Mouse (Mus musculus) layer of hippocampus, adult 9-11 months (tissue): ENCODE results near the gene Uqcr10.
A peak's percentile ranks its signal among the peaks of the same experiment; 100 is the strongest.

Experiments
- DNase-seq: peaks from one replicate; pipeline ENCODE4 v3.0.0; 2022

Uqcr10 gene

DNA sequence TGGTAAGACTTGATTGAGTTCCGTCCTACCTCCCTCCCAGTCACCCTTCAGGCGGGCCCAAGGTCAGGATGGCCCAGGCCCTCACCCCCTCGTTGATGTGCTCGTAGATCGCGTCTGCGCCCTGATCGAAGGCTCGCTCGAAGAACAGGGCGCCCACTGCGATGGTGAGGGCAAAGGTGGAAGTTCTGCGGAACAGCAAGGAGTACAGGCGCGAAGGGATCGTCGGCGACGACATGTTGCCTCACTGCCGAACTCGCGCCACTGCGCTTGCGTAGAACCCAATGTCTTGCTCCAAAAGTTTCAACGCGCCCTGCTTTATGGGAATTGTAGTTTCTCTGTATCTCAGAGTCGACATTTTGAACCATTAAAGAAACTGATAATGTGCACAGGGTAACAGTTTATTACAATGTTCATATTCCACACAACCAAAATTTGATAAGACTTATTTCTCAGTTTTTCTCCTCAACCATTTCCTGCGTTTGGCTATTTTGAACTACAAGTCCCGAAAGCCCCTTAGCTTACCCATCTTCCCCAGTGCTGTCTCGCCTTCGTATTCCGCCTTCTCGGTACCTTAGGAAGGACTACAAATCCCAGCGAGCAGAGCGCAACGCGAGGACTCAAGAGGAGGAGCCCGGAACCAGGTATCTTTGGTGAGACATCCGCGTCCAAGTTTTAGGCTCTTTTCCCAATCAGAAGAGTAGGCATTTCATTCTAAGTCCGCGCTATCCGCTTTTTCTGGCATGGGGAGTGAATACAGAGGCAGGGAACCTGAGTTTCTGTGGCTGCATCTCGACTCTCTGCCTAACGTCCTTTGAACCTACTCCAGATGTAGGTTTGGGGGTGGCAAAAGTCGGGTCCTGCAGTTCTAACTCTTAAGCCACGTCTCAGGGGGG is at the start of gene Uqcr10, which contains the start of gene Zmat5:
TSS of gene Uqcr10 (minus strand) at position 271 of the 893 bp plus-strand sequence.
TSS of gene Zmat5 (plus strand) at position 607 of the 893 bp plus-strand sequence.
- peak; percentile 96 for DNase-seq

DNA sequence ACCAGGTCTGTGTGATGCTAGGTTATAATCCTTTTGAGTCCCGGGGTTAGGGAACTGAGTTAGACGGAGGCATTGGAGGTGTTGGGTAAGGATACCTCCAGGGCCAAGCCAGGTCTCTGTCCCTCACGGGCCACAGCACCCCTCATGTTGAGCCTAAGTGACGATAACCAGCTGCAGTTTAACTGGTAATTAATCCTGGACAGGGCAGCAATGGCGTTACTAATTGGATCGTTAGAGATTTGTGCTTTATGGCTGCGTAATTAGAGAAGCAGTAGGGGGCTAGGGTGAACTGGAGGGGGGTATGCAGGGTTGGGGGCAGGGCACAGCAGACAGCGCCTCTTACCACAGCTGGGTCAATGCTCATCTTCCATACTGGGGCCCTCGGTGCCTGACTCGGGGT is 48.7 kb upstream of the Uqcr10 start:
- DNase-seq, result no peak

DNA sequence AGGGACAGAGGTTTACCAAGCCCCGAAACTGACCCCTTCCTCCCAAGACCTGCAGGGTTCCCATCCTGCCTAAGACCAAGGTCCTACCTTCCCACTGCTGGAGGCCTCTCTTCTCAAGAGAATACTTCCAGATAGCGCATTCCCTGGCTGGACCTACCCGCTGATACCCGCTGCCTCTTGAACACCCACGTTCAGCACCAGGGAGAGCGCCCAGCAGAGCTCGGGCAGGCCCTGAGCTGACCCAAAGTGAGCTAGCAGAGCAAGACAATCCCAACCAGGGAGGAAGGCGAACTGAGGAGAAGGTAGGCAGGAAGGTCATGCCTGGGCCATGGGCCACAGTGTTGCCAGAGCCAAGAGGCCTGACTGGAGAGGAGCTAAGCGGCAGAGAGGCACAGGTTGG is 46.1 kb upstream of the Uqcr10 start:
- DNase-seq, result no peak

DNA sequence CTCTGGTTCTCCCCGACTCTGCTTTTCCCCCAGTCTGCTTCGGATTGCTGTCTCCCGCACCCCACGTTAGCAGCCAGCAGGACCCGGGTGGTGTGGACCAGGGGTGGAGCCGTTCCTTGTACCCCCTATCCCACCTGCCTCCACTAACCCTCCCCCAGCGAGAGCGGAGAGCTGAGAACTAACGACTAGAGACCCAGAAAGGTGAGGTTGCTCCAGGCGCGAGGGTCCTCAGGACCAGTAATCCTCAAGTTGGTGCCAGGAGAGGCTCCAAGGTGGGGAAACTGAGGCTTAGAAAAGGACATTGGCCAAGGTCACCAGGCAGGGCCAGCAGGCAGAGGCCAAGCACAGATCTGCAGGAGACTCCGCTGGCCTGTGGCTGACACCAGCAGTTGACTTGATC is 43.1 kb upstream of the Uqcr10 start:
- no peak for DNase-seq

DNA sequence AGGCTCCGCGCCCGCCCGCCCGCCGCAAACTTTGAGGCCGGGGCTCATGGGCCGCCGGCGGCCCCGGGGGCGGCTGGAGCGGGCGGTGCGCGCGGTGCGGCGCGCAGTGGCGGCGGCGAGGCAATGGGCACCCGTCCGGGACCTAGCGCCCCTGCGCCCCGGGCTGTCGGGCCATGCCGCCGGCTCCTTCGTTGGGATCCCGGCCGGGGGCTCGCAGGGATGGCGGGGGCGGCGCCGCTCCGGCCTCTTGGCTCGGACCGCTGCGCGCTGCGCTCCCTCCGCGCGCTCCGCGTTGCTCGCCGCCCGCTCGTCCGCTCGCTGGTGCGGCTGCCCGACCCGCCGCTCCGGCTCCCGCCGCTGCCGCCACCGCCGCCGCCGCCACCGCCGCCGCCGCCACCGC is 42.6 kb upstream of the Uqcr10 start, which contains the start of gene Cabp7:
TSS of gene Cabp7 (minus strand) at position 46 of the 400 bp plus-strand sequence.
- DNase-seq, result no peak

DNA sequence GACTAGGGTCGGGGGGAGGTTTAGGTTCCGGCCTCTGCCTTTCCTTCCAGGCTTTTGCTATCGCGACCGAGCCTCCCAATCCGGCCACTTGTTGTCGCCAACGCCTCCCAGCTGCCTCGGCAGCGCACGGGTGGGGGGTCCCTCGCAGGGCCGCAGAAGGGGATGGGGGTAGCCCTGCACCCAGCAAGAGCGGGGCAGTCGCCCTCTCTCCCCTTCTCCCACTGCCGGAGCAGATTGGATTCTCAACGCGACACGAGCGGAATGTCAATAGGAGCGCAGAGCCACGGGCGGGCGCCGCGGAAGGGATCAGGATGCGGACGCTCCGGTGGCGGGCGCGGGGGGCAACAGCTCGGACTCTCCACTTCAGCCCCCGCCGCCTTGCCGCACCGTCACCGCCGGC is 41.8 kb upstream of the Uqcr10 start:
- no peak for DNase-seq

DNA sequence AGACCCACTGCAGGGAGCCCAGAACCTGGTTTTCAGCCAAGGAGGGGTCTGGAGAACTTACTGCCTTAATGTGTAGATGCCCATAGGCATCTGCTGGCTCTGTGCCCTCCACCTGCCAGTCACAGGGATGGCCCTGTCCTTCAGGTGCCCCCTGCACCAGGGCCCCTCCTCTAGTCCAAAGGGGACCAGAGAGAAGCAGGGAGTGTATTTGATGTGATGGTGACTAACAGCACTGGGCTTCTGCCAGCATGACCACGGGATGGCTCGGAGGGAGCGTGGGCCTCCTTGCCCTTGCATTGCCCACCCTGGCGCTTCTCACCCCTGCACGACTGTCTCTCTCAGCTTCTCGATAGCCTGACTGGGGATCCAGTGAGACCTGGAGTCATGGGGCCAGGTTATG is 40.5 kb upstream of the Uqcr10 start:
- no peak for DNase-seq

DNA sequence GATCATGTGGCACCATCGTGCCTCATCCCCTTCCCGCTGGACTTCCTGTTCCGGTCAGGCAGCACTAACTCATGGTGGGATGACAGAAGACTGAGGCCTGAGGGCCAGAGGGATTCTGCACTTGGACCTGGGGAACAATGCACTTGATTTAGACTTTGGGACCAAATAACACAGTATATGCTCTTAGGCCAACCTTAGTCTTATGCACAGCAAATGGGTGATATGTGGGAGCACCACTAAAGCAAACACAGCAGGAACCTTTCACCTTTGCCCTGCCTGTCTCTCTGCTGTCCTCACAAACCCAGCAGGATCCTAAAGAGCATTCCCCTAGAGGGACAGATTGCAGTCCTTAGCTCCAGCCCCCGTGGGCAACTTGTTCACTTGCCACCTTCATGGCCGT is 36.6 kb upstream of the Uqcr10 start:
- DNase-seq, result no peak

DNA sequence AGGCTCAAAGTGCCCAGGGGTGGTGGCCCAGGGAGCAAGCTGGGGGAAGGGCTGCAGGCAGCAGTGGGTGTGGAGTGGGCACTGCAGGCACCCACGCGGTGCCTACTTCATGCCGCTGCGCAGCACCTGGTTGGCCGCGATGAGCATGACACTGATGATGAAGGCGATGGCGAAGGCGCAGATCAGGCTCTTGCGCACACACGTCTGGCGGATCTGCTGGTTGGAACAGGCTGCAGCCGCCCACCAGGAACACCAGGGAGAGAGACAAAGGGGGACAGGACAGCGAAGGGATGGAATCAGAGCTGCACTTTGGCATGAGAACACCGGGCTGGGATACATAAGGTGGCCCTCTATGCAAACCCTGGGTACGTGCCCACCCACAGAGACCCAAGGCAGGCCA is 34.6 kb upstream of the Uqcr10 start:
- DNase-seq, result peak; percentile 64

DNA sequence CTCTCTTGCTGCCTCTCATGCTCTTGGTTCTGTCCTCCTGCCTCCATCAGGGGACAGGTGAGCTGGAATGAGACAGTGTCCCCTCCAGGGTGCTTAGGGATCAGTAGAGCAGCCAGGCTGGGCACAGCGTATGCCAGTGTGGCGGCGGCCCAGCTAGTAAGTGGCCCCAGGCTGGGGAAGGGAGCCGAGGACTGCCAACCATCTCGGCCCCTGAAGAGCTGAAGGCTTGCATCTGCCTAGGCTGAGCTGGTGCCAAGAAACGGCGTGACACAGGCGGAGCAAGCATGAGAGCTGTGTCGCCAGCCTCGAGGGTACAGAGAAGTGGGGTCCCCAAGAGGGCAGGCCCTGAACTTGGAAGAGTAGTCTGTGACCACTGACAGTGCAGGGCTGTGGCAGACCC is 33.5 kb upstream of the Uqcr10 start:
- peak; percentile 57 for DNase-seq

DNA sequence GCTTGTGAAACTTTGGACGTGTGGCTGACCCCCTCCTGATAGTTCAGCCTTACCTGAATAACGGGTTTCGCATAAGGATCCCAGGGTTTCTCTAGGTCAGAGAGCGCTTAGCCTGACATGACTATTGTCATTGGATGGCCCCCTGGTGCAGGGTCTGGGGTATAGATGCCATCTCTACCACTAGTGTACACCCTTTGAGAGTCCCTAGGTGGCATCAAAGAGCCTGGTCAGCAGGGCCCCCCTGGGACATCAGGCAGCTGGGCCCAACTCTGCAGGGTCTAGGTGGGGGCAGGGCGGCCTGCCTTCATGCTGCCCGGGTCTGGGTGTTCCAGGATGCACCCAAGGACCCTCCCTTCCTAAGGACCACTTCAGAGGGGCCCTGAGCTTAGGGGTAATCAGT is 32.2 kb upstream of the Uqcr10 start:
- no peak for DNase-seq

DNA sequence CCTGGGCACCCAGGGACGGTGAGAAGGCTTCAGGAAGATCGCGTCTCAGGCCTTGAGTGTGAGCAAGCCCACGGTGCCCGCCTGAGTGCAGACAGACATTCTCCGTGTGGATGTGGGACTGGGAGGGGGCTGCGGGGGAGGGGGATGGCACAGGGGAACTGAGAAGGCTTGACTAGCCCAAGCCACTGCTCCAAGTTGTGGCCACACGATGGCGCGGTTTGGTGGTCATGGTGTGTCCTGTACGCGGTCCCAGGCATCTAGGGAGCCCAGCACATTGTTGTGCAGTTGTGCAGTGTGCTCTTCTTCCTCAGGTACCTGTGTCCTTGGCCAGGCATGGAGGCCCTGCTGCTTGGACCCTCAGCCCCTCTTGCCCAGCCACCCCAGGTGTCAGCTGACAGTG is 30.0 kb upstream of the Uqcr10 start:
- no peak for DNase-seq

DNA sequence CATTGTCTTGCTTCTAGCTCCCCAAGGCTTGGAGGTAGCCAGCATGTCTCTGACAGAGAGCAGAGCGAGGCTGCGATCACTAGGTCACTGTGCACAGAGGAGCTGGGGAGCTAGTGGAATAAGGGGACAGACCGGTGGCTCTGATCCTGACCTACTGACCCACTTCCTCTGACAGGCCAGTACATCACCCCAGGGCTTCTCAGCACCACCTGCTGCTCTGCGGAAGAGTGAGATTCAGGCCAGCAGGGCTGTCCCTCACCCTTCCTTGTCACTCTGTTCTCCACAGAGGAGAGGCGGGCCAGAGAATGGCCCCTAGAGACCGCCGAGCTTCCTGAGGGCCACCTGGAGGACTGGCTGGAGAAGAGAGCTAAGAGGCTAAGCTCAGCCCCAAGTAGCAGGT is 27.6 kb upstream of the Uqcr10 start:
- no peak for DNase-seq

DNA sequence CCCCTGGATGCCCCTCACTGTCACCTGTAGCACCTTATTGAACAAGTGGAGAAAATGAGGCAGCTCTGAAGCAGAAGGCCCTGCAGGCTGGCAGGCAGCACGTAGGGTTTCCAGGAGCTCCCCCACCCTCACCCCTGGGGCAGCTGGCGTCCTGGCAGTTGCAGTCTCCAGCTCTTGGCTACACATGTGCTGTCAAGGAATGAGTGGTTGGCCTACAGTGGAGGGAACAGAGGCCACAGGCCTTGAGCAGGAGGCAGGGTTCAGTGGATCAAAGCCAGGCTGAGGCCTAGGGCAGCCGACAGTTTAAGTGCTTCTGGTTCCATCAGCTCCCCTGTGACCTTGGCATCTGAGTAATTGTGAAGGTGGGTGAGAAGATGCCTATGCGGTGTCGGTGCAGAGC is 26.8 kb upstream of the Uqcr10 start:
- DNase-seq, result no peak

DNA sequence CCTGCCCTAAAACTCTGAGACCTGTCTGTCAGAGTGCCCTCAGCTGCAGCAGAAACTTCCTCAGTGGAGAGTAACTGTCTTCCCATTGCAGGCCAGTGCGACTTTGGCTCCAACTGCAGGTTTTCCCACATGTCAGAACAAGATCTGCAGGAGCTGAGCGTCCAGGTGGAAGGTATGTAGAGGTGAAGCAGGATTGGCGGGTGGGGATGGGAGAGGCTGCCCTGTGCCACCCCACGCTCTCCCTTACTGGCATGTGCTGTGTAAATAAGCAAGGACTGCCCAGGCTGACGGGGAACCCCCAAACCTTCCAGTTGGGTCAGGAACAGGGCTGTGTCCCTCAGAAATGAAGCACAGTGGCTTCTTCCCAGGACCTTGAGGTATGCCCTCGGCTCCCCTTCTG is 26.0 kb upstream of the Uqcr10 start:
- DNase-seq, result no peak

DNA sequence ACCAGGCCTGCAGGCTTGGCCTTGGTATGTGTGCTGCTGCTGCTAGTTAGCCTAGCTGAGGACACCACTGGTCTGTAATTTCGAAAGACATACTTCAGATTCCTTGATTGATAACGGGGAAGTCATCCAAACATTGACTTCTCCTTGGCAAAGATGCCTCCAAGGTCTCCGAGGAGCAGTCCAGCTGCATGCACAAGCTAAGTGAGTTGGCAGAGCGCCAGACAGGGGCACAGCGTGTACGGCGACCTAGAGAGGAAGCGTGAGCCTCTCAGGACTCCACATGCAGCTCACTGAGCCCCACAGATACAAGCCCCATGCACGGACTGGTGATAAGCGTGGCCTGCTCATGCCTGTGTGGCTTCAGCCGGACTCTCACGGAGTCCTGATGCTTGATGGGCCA is 25.5 kb upstream of the Uqcr10 start:
- no peak for DNase-seq

DNA sequence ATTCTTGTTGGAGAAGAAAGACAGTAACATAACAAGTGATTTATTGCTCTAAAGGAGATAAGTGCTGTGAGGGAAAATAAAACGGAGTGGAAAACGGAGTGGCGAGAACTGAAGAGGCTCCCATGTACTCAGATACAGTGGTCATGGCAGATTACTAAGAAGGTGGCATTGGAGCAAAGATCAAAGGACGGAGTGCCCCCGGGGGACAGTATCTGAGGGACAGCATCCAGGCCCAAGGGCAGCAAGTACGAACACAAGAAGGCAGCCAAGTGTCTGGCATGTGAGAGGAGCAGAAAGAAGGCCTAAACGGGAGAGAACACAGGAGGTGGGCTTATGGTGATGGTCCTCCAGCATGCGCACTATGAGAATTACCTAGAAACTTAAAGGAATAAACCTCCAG is 17.6 kb upstream of the Uqcr10 start:
- no peak for DNase-seq

DNA sequence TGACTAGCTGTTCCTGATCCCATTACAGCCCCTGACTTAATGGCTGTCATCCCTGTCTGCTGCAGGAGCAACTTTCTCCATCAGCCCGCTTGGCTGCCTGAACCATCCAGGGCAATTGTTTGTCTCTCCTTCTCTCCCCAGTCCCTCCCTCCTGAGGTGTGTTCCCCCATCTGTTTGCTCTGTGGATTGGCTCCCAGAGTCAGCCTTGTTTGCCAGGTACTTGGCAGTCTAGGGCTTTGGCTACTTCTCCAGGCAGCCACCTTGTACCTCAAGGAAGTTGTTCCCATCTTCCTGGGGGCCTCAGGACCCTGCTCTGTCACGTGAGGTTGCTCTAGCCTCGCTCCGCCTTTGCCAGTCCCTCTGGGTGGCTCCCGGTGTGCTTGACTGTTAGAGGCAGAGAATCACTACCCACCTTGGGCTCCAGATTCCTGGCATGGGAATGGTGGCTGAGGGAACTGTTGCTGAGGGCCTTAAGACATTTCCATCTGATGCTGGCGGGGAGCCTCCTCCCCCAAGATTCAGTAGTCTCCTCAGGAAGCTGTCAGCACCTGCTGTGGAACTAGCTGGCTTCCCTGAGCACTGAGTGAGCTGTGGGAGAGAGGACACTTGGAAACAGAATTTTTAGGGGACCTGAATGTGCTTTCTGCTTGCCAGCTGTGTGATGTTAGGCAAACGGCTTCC is 16.9 kb upstream of the Uqcr10 start:
- no peak for DNase-seq

DNA sequence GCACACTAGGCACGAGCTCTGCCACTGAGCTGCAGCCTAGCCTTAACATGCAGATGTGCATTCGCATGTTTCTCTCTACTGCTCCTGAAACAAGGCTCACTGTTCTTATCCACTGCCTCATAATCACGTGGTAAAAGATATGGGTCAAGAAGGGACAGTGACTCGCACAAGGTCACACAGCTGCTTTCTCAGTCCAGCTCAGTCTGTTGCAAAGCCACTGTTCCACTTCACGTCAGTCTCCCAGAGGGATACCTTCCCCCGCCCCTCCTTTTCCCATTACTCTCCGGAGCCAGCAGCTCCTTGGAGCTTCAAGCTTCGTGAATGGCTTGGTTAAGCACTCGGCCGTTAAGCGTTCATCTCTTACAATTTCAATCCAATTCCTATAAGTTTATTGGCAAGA is 16.3 kb upstream of the Uqcr10 start:
- DNase-seq, result no peak

DNA sequence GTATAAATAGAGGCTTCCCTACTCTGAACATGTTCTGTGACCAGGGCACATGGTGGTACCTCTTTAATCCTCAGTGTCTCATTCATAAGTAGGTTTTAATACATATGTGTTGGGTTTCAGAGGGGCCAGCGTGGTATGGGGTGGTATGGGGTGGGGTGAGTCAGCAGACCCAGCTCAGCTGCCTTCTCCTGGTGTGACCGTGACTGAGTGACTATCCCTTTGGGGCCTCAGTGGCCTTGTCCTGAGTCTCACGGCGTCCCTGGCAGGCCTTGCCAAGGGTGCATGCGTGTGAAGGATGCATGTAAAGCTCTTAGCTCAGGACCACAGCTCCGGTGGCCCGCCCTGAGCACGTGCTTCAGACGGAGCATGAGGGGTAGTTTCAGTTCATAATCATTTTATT is 15.8 kb upstream of the Uqcr10 start:
- DNase-seq, result no peak

DNA sequence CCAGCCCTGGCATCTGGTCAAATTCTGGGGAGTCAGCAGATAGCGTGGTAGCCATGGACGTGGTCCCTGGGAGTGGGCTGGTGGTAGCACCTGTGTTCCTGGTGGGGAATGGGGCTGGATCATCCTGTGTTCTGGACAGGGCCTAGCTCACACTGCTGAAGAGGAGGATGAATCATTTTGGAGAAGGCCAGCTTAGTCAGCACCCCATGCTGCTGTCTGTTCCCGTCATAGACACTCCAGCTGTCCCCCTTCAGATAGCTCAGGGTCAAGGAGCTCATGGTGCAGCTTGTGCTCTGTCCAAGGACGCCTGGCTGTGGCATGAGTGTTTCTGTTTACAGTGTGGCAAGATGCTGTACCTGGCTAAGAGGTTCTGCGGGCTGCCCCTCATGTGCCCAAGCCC is 14.4 kb upstream of the Uqcr10 start:
- no peak for DNase-seq

DNA sequence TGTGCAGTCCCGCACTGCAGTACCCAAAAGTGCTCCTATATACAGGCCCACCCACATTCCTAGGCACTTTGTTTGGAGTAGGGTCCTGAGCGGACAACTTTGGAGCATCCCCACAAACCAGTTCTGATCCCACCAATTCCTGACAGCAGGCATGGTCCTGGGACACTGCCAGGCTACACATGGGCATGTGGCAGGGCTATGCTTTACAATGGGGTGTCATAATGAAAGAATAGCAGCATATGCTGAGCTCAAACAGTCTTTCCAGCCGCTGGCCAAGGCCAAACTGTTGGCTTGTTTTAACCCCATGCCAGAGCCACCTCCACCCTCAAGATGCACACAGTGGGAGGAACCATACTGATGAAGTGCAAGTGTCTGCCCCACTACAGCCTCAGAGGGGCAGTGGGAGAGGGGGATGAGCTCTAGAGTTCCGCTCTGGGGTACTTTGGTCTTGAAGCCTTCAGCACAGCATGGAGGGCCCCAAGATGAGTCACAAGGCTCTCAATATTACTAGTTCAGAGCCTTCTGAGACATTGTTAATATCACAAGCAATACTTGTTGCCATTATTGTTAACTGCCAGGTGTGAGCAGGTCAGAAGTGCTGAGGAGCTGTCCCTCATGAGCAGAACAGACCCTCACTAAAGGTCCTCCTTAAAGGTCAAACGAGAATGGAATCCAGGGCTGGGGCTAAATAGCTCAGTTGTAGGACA is 12.5 kb upstream of the Uqcr10 start:
- DNase-seq, result no peak

DNA sequence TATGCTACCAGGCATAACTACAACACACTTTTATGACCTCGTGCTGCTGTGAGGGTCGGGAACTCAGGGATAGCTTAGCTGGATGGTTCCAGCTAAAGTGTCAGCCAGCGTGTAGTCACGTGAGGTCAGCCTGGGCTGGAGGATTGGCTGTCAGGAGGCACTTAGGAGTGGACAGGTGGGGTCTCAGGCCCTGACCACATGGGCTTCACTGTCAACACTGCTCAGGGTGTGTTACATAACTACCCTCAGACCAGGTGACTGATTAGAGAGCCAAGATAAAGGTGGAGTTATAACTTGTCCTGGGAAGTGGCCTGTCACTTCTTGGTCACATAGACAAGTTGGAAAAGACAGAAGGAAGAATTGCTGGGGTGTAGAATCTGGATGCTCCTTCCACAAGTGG is 11.5 kb upstream of the Uqcr10 start:
- DNase-seq, result no peak

DNA sequence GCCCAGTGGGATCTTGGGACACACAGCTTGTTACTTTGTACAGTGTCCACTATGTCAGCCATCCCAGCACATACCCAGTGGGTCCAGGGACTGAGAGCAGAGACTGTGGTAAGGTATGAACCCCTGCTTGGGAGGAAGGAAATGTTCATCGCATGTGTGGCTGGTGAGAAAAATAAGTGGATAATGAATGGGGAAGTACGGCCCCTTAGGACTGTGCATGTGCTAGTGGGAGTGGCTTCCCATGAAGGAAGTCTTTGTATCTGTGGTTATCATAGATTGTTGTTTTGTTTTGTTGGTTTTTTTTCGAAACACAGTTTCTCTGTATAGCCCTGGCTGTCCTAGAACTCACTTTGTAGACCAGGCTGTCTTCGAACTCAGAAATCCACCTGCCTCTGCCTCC is 10.6 kb upstream of the Uqcr10 start:
- no peak for DNase-seq
